Mouse (Mus musculus) E14TG2a.4 (cell line): ENCODE measurements around the gene B3gnt2.

ENCODE experiments used
- CTCF ChIP-seq: conservative IDR thresholded peaks from 2 replicates; pipeline ENCODE4 v1.5.1; 2014; ENCODE audit warnings: low read length
- NANOG ChIP-seq: IDR thresholded peaks from 2 replicates; pipeline ENCODE4 v1.6.1; 2014; ENCODE audit warnings: borderline replicate concordance, low read length, mixed read lengths

DNA sequence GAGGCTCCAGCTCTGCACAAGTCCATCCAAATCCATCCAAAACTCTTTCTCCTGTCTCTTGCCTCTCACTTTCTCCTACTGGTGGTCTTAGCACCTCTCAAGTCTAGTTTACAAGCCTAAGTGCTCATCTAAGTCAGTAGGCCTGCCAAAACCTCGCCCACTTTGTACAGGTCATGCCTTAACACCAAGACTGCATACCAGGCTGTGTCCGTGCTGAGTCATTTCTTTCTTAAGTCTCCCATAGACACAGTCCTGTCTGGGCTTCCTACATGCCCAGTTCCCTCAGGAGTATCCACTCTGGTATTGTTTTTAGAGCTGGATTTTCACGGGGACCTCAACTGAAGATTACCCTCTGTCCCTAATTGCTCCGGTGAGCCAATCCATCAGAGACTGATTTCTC, 127.9 kb downstream of the B3gnt2 start:
- TF ChIP-seq CTCF: no peak
- TF ChIP-seq NANOG: no peak
